Comparison of ENCODE assay signal across 20 mouse cellular contexts in genomic region chr11:35361071-35361470, GRCm38 (mm10).
A peak's percentile ranks its signal among the peaks of the same experiment; 100 is the strongest.
DNase-seq lines count a peak whose midpoint lies in the region; ATAC-seq lines count a peak whose summit lies in the region.
"Had no signal": no experiment of that assay in that cellular context is flagged by ENCODE, and none has a peak within 500 bp of the region (broad histone marks: within the 10 kb centered on the region; RNA-seq: fewer than 3 reads in every experiment).

No protein-coding gene starts in this region.

- intact Hi-C loops in left cerebral cortex, postnatal 25 days (cut with DNase I): no loop called here
- intact Hi-C loops in left cerebral cortex, postnatal 4 days (cut with DNase I): no loop called here

- ATAC-seq in frontal cortex, adult (ENCODE audit: low TSS enrichment): peak; percentile 73
- ATAC-seq: activated CD4-positive, CD25-positive, alpha-beta regulatory T cell, adult 4 months; forebrain, embryonic 13.5 days; forebrain, embryonic 16.5 days had no signal

- DNase-seq in frontal cortex, postnatal 10 days (ENCODE audit: low spot score in 2 of 2): no peak
- peak; percentile 26 to 46 for DNase-seq in layer of hippocampus, adult 8-10 months (ENCODE audit: low spot score in 2 of 2)
- no peak for DNase-seq in layer of hippocampus, postnatal 36 days
- DNase-seq in left cerebral cortex, postnatal 25 days (ENCODE audit: low spot score in 2 of 2): peak; percentile 18 to 70
- no peak for DNase-seq in left cerebral cortex, postnatal 4 days
- peak; percentile 31 to 43 for DNase-seq in right cerebral cortex, adult 2 months (ENCODE audit: low spot score in 2 of 2)
- no peak for DNase-seq in right cerebral cortex, postnatal 14 days
- DNase-seq: adrenal gland, adult 8-10 months; adrenal gland, postnatal 25 days; cerebellum, adult 18-20 months; cerebellum, adult 9-10 months; cerebellum, postnatal 14 days; gastrocnemius, postnatal 25 days; heart, adult 18-20 months; heart, postnatal 10 days; heart, postnatal 36 days had no signal

Comparison
In these comparisons a context has a peak if more than half of its experiments do, and no peak if none do; other contexts are left out.
1. DNase-seq: peak in layer of hippocampus, adult 8-10 months (2 of 2), left cerebral cortex, postnatal 25 days (2 of 2) and right cerebral cortex, adult 2 months (2 of 2); none in frontal cortex, postnatal 10 days (0 of 2), layer of hippocampus, postnatal 36 days (0 of 2), left cerebral cortex, postnatal 4 days (single experiment) and right cerebral cortex, postnatal 14 days (single experiment).